Mouse (Mus musculus) small intestine, adult 2 months (tissue): ENCODE measurements around the gene Gm2663.

ENCODE experiments used
- CTCF ChIP-seq: fragments of 200-500 bp; IDR thresholded peaks from 2 replicates; pipeline ENCODE4 v1.5.1; 2012; ENCODE audit warnings: low read depth, mild to moderate bottlenecking, control low read depth, inconsistent platforms, low read length, moderate library complexity, mixed read lengths; ENCODE audit not compliant: insufficient replicate concordance, insufficient read length; ENCODE audit errors: extremely low read depth
- POLR2A ChIP-seq: fragments of 200-500 bp; IDR thresholded peaks from 2 replicates; pipeline ENCODE4 v1.6.1; 2012; ENCODE audit warnings: low read depth, mild to moderate bottlenecking, control low read depth, inconsistent platforms, low read length, moderate library complexity

DNA sequence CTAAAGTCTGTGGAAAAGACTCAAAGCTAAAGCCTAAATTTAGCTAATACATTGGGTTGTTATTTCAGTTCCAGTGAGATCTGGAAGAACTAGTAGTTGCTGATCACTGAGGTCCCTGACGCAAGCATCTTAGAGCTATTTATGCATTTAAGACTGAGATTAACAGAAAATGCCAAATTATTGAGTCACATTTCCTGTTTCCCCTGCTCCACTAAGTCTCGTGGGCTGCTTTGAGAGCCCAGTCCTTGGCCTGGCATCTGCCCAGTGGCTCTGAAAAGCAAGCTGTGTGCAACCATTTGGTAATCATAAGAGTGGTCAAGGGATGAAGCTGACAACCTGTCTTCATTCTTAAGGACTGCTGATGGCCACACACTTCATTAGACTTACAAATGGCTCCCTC is 27.8 kb upstream of the Gm2663 start:
- TF ChIP-seq POLR2A: no peak
- TF ChIP-seq CTCF: no peak
